Mouse (Mus musculus): ENCODE measurements around the gene Gm28490. TPM values are rescaled to one million over a fixed set of nuclear protein-coding genes. Genes with fewer than 3 reads are reported as not detected.

Gm28490 gene
- not detected for polyA plus RNA-seq (2015; fragmentation: Illumina TruSeq; extraction: RNeasy Lipid Tissue Mini Kit (QIAGEN cat#74804); ENCODE audit: insufficient read depth, low replicate concordance)

GRCm38 (mm10) chrY:31634656-31635055 is at the start of gene Gm28490:
Gene Gm28490, minus strand, starts transcription at chrY:31634756.

Data from spleen, adult 10 weeks (tissue).